Mouse (Mus musculus) cortical plate, adult 2 months (tissue): Measurements from ENCODE around the gene Ms4a1.

Experiments used
- CTCF ChIP-seq: fragments of 200-500 bp; IDR thresholded peaks from 2 replicates; pipeline ENCODE4 v1.5.1; 2011; ENCODE audit warnings: mild to moderate bottlenecking, control low read depth, low read length; ENCODE audit not compliant: insufficient read depth; ENCODE audit errors: extremely low read depth
- POLR2A ChIP-seq: fragments of 200-500 bp; IDR thresholded peaks from 2 replicates; pipeline ENCODE4 v1.6.1; 2011; ENCODE audit warnings: mild to moderate bottlenecking, low read length, control low read depth; ENCODE audit not compliant: insufficient read depth; ENCODE audit errors: extremely low read depth

DNA sequence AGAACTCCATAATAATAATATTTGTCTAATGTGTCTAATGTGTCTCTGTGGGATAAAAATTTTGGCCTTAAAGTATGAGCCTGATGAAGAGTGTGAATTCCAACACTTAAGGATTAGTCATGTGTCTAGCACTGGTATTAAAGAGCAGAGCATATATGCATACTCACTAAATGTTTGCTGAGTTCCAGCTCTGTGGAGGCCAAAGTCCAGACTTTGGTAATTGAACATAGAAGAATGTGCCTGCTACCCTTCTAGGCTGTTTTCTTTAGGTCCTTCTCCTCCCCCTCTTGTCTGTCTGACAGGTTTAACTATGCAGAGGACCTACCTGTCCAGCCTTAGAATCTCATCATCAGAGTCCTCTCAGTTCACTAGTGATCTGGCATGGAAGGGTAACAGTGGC is 30.2 kb downstream of the Ms4a1 start:
- TF ChIP-seq CTCF (no peak), POLR2A (no peak)
